Mouse (Mus musculus) liver, adult 2 months (tissue): Measurements from ENCODE around the gene Rfx6. TPM values are rescaled to one million over a fixed set of nuclear protein-coding genes. Genes with fewer than 3 reads are reported as not detected.
A peak's percentile ranks its signal among the peaks of the same experiment; 100 is the strongest.

Experiments
- DNase-seq: peaks from one replicate; pipeline ENCODE4 v3.0.0-alpha.2; 2011; ENCODE audit warnings: low read depth, low spot score; ENCODE audit errors: extremely low read depth
- H3K27ac ChIP-seq: fragments of 200-500 bp; replicated peaks from 2 replicates; pipeline ENCODE4 v1.5.1; 2012; ENCODE audit warnings: low read depth, mild to moderate bottlenecking, control low read depth, inconsistent platforms, low read length; ENCODE audit not compliant: insufficient read depth
- H3K27me3 ChIP-seq: fragments of 200-500 bp; 2 replicates; pipeline ENCODE4 v1.6.1; 2012; ENCODE audit warnings: mild to moderate bottlenecking, moderate library complexity, low read length, inconsistent platforms; ENCODE audit not compliant: control insufficient read depth, insufficient read depth
- H3K36me3 ChIP-seq: fragments of 200-500 bp; 2 replicates; pipeline ENCODE4 v1.6.1; 2012; ENCODE audit warnings: low read length, inconsistent platforms; ENCODE audit not compliant: control insufficient read depth, insufficient read depth
- H3K4me1 ChIP-seq: fragments of 200-500 bp; 2 replicates; pipeline ENCODE4 v1.6.1; 2011; ENCODE audit warnings: low read length; ENCODE audit not compliant: control insufficient read depth, insufficient read depth
- H3K4me3 ChIP-seq: fragments of 200-500 bp; 2 replicates; pipeline ENCODE4 v1.5.1; 2011; ENCODE audit warnings: low read depth, mild to moderate bottlenecking, control low read depth, low read length, moderate library complexity; ENCODE audit not compliant: insufficient read depth
- H3K79me2 ChIP-seq: fragments of 200-500 bp; 2 replicates; pipeline ENCODE4 v1.6.1; 2012; ENCODE audit warnings: inconsistent platforms, mild to moderate bottlenecking, low read length, moderate library complexity; ENCODE audit not compliant: control insufficient read depth, insufficient read depth
- H3K9ac ChIP-seq: fragments of 200-500 bp; 2 replicates; pipeline ENCODE4 v1.6.1; 2012; ENCODE audit warnings: low read depth, mild to moderate bottlenecking, control low read depth, inconsistent platforms, low read length
- CTCF ChIP-seq: fragments of 200-500 bp; IDR thresholded peaks from 2 replicates; pipeline ENCODE4 v1.5.1; 2011; ENCODE audit warnings: low read depth, low read length, control low read depth
- POLR2A ChIP-seq: fragments of 200-500 bp; IDR thresholded peaks from 2 replicates; pipeline ENCODE4 v1.6.1; 2011; ENCODE audit warnings: low read length, control low read depth; ENCODE audit not compliant: insufficient read depth; ENCODE audit errors: extremely low read depth
- WGBS: fragments of 180-500 bp; shearing (Covaris S2); methylation state at CpG from one replicate; pipeline ENCODE4 v1.1.7; 2018; 5-methylcytosine and 5-hydroxymethylcytosine counted together
- polyA plus RNA-seq: library from polyadenylated mRNA; depleted of rRNA; stranded (reverse); fragments of >200 nt; gene quantifications from 2 replicates; pipeline ENCODE4 v1.2.3, GENCODE M21; 2012; rRNA removed
- total RNA-seq: library from RNA; depleted of rRNA; stranded (reverse); fragments of >200 nt; gene quantifications from 2 replicates; pipeline ENCODE4 v1.2.3, GENCODE M21; 2014; rRNA removed

The Rfx6 gene
- total RNA-seq: not detected in 2 replicates
- polyA plus RNA-seq: not detected in 2 replicates

GRCm38 (mm10) chr10:51677548-51678250 lies at the start of gene Rfx6:
TSS of gene Rfx6 (plus strand) at chr10:51677756.
- H3K27me3 ChIP-seq: peaks cover 10% of the 10 kb centered on the region; the same call in 1 of the 2 replicates
- peak within 1 kb of the TSS; percentile 38; the same call in 1 of the 2 replicates for H3K4me3 ChIP-seq
- no peak for DNase-seq
- TF ChIP-seq CTCF (no peak), POLR2A (no peak)
- no peaks in the 10 kb centered on the region for H3K79me2 ChIP-seq
- H3K4me1 ChIP-seq: no peaks in the 10 kb centered on the region
- 3% methylated on average over 38 of the region's 38 CpGs for WGBS
- H3K36me3 ChIP-seq: no peaks in the 10 kb centered on the region
- H3K9ac ChIP-seq: no peak within 1 kb of the TSS
- no peak within 1 kb of the TSS for H3K27ac ChIP-seq

GRCm38 (mm10) chr10:51631411-51632136 lies 46.0 kb upstream of the Rfx6 start, which contains the start of gene Gprc6a:
TSS of gene Gprc6a (minus strand) at chr10:51631461.
- peaks cover 2% of the 10 kb centered on the region; the same call in 1 of the 2 replicates for H3K4me1 ChIP-seq
- no peaks in the 10 kb centered on the region for H3K36me3 ChIP-seq
- H3K27ac ChIP-seq: no peak within 1 kb of the TSS
- no peak within 1 kb of the TSS for H3K9ac ChIP-seq
- H3K79me2 ChIP-seq: no peaks in the 10 kb centered on the region
- H3K4me3 ChIP-seq: no peak within 1 kb of the TSS
- DNase-seq: peak; percentile 20
- no peaks in the 10 kb centered on the region for H3K27me3 ChIP-seq
- WGBS: 17% methylated on average over 8 of the region's 8 CpGs
- TF ChIP-seq POLR2A (no peak), CTCF (no peak)

DNA sequence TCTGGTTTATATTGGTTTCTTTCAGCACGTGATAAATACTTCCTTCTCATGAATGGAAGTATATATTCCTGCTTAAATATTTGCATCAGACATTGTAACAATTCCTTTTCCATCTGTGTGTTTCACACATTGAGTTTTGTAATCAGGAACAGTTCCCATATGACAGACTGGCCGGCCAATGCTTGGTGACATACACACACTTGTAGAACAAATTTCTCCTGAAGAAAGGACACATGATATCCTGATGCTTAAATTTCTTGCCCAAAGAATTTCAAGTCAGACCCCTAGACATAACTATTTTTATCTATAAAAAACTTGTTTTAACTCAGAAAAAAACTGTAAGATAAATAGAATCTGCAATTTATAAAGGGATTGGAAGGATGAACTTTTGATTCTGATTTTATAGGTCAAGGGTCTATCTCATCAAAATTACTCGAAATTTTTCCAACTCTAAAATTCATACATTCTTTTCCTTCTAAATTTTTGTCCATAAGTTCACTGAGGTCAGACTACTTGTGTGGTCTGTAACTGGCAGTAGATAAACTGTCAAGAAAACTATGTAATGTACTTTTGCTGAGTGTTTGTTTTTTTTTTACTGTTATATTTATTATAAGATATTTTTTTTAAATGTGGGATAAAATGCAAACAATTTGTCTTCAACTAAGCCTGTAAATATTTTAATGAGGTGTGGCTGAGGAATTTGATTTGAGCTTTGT lies 27.9 kb upstream of the Rfx6 start:
- no peak overlapping the region for H3K4me3 ChIP-seq
- WGBS: 59% methylated on average over 3 of the region's 3 CpGs
- DNase-seq: no peak
- H3K36me3 ChIP-seq: no peaks in the 10 kb centered on the region
- H3K27ac ChIP-seq: no peak overlapping the region
- no peaks in the 10 kb centered on the region for H3K27me3 ChIP-seq
- no peaks in the 10 kb centered on the region for H3K79me2 ChIP-seq
- H3K9ac ChIP-seq: no peak overlapping the region
- no peaks in the 10 kb centered on the region for H3K4me1 ChIP-seq
- no peak for TF ChIP-seq CTCF
- TF ChIP-seq POLR2A: no peak

DNA sequence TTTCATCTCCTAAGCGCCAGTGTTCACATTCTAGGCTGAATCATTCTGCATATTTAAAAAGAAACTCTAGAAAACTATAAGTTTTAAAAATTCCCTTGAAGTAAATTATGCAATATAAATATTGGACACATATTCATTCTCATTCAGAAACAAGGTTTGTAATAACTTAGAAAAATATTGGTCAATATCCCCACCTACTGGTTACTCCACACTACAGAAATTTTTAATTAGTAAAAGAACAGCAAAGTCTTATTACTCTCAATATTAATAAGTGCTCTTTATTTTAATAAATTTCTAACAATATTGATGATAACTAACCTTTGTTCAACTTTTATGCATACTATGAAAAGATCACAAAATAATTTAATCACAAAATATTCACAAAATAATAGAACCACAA lies 20.2 kb upstream of the Rfx6 start:
- 65% methylated on average over 1 of the region's 1 CpGs for WGBS
- no peak overlapping the region for H3K9ac ChIP-seq

DNA sequence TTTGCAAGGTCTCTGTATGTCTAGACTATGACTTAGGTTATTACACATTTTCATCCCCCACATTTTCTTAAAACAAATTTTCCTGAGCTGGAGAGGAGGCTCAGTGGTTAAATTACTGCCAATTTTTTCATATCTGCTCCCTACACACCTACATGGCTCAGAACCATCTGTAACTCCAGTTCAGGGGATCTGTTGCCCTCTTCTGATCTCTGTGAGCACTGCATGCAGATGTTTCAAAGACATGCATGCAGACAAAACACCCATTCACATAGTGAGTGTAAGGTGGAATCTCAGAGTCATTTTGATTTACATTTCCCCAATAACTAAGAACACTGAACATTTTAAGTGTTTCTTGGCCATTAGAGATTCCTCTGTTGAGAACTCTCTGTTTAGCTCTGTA lies 8.2 kb upstream of the Rfx6 start:
- Histone ChIP-seq H3K9ac (no peak overlapping the region), H3K27ac (no peak overlapping the region), H3K27me3 (no peaks in the 10 kb centered on the region), H3K4me1 (no peaks in the 10 kb centered on the region), H3K36me3 (no peaks in the 10 kb centered on the region), H3K79me2 (no peaks in the 10 kb centered on the region), H3K4me3 (no peak overlapping the region)
- TF ChIP-seq CTCF (no peak), POLR2A (no peak)
- no peak for DNase-seq

More for the DNA sequence above, 20.2 kb upstream of the Rfx6 start:
- DNase-seq: no peak
- Histone ChIP-seq H3K4me1 (no peaks in the 10 kb centered on the region), H3K79me2 (no peaks in the 10 kb centered on the region), H3K27me3 (no peaks in the 10 kb centered on the region), H3K27ac (no peak overlapping the region), H3K4me3 (no peak overlapping the region), H3K36me3 (no peaks in the 10 kb centered on the region)
- TF ChIP-seq CTCF (no peak), POLR2A (no peak)
